In the genomic region with DNA sequence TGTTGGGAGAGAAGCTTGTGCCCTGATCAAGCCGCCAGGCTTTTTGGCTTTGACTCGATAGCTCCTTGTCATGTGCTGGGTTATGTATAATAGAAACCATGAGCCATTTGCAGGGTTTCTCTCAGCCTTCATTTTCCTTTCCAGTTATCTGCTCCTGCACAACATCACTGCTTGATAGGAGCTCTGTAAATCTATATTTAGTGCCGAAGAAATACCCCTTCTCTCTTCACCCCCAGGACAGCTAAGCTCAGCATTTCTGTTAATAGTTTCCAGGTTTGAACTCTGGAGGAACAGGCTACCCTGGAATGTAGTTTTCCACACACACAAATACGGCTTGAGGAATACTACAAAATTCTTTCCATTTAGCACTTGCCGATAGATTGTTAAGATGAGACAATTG, we compare ENCODE assay signal across 25 mouse cellular contexts.
DNase-seq lines count a peak whose midpoint lies in the region; ATAC-seq lines count a peak whose summit lies in the region.
"Had no signal": no experiment of that assay in that cellular context is flagged by ENCODE, and none has a peak within 500 bp of the region (broad histone marks: within the 10 kb centered on the region; RNA-seq: fewer than 3 reads in every experiment).

No protein-coding gene starts in this region.

- intact Hi-C loops in heart, postnatal 36 days (cut with DNase I): no loop called here

- H3K4me2 ChIP-seq in heart, embryonic 13.5 days: peak overlapping the region; percentile 19
- H3K4me2 ChIP-seq in embryonic facial prominence, embryonic 11.5 days (ENCODE audit: low read depth, low read length): no peak overlapping the region
- H3K4me2 ChIP-seq in limb, embryonic 13.5 days (replicated peaks): no peak overlapping the region
- H3K4me2 ChIP-seq: forebrain, embryonic 15.5 days; liver, embryonic 11.5 days; midbrain, embryonic 15.5 days; neural tube, embryonic 13.5 days; stomach, embryonic 15.5 days had no signal

- no peak overlapping the region for H3K9ac ChIP-seq in heart, embryonic 13.5 days
- H3K9ac ChIP-seq in embryonic facial prominence, embryonic 11.5 days (replicated peaks; ENCODE audit: low read length): no peak overlapping the region
- no peak overlapping the region for H3K9ac ChIP-seq in limb, embryonic 13.5 days
- H3K9ac ChIP-seq: forebrain, embryonic 15.5 days; liver, postnatal 0 days; midbrain, embryonic 15.5 days; neural tube, embryonic 13.5 days; stomach, embryonic 15.5 days had no signal

- 28% methylated on average over 5 of the region's 5 CpGs for WGBS in heart, embryonic 13.5 days
- 59% methylated on average over 5 of the region's 5 CpGs for WGBS in embryonic facial prominence, embryonic 10.5 days
- 47% methylated on average over 5 of the region's 5 CpGs for WGBS in embryonic facial prominence, embryonic 11.5 days
- WGBS in limb, embryonic 13.5 days: 55% methylated on average over 5 of the region's 5 CpGs

- no peak for ATAC-seq in heart, embryonic 13.5 days (ENCODE audit: extremely low read depth, insufficient number of reproducible peaks, low FRiP score, low TSS enrichment)
- peak; percentile 59 for ATAC-seq in embryonic facial prominence, embryonic 11.5 days (replicated peaks; ENCODE audit: insufficient number of reproducible peaks, low FRiP score, low TSS enrichment, low read depth)
- peak; percentile 48; the same call in 1 of the 2 replicates for ATAC-seq in limb, embryonic 13.5 days (ENCODE audit: low FRiP score, low read depth)
- ATAC-seq: forebrain, embryonic 15.5 days; hindbrain, postnatal 0 days; liver, postnatal 0 days; lung, postnatal 0 days; midbrain, embryonic 15.5 days had no signal

- H3K4me1 ChIP-seq in heart, embryonic 13.5 days: peaks cover 45% of the 10 kb centered on the region
- H3K4me1 ChIP-seq in embryonic facial prominence, embryonic 10.5 days: peaks cover 28% of the 10 kb centered on the region
- H3K4me1 ChIP-seq in embryonic facial prominence, embryonic 11.5 days (ENCODE audit: control insufficient read depth, insufficient read depth, low read length): no peaks in the 10 kb centered on the region
- H3K4me1 ChIP-seq in limb, embryonic 13.5 days: peaks cover 6% of the 10 kb centered on the region
- H3K4me1 ChIP-seq: forebrain, embryonic 15.5 days; midbrain, embryonic 15.5 days; neural tube, embryonic 13.5 days had no signal

- DNase-seq in heart, postnatal 36 days: no peak
- DNase-seq in embryonic facial prominence, embryonic 10.5 days (ENCODE audit: low spot score): peak; percentile 18
- peak; percentile 62 for DNase-seq in embryonic facial prominence, embryonic 11.5 days (ENCODE audit: low spot score)
- no peak for DNase-seq in cerebellum, postnatal 10 days
- no peak for DNase-seq in retina, embryonic 14.5 days (ENCODE audit: low spot score)
- DNase-seq: adrenal gland, adult 2 months; cerebellum, adult 11-12 months; cerebellum, postnatal 25 days; kidney, adult 18-20 months; liver, postnatal 0 days; right cerebral cortex, postnatal 4 days; thymus, postnatal 25 days had no signal

- H3K9me3 ChIP-seq in heart, embryonic 13.5 days: no peaks in the 10 kb centered on the region
- no peaks in the 10 kb centered on the region for H3K9me3 ChIP-seq in embryonic facial prominence, embryonic 10.5 days
- no peaks in the 10 kb centered on the region for H3K9me3 ChIP-seq in embryonic facial prominence, embryonic 11.5 days (replicated peaks; ENCODE audit: control insufficient read depth, low read length)
- H3K9me3 ChIP-seq in limb, embryonic 13.5 days: no peaks in the 10 kb centered on the region
- H3K9me3 ChIP-seq: forebrain, embryonic 15.5 days; midbrain, embryonic 15.5 days; neural tube, embryonic 13.5 days; stomach, embryonic 15.5 days had no signal

- H3K27ac ChIP-seq in heart, embryonic 13.5 days (replicated peaks): peak overlapping the region; percentile 75
- peak overlapping the region; percentile 67 for H3K27ac ChIP-seq in embryonic facial prominence, embryonic 10.5 days (replicated peaks)
- no peak overlapping the region for H3K27ac ChIP-seq in embryonic facial prominence, embryonic 11.5 days (replicated peaks; ENCODE audit: low read depth, low read length)
- H3K27ac ChIP-seq in limb, embryonic 13.5 days: no peak overlapping the region
- H3K27ac ChIP-seq: forebrain, embryonic 15.5 days; hindbrain, postnatal 0 days; kidney, postnatal 0 days; left cerebral cortex, adult 2 months; macrophage; midbrain, embryonic 15.5 days; neural tube, embryonic 13.5 days; stomach, embryonic 15.5 days had no signal

- H3K27me3 ChIP-seq in heart, embryonic 13.5 days (replicated peaks): no peaks in the 10 kb centered on the region
- H3K27me3 ChIP-seq in embryonic facial prominence, embryonic 10.5 days (replicated peaks; ENCODE audit: low read depth, poor library complexity, severe bottlenecking): no peaks in the 10 kb centered on the region
- H3K27me3 ChIP-seq in embryonic facial prominence, embryonic 11.5 days (ENCODE audit: control insufficient read depth, insufficient read depth, low read length): no peaks in the 10 kb centered on the region
- no peaks in the 10 kb centered on the region for H3K27me3 ChIP-seq in limb, embryonic 13.5 days
- H3K27me3 ChIP-seq: forebrain, embryonic 15.5 days; midbrain, embryonic 15.5 days; neural tube, embryonic 13.5 days; stomach, embryonic 15.5 days had no signal

- no peaks in the 10 kb centered on the region for H3K36me3 ChIP-seq in heart, embryonic 13.5 days
- no peaks in the 10 kb centered on the region for H3K36me3 ChIP-seq in embryonic facial prominence, embryonic 10.5 days (replicated peaks)
- H3K36me3 ChIP-seq in embryonic facial prominence, embryonic 11.5 days (replicated peaks; ENCODE audit: control insufficient read depth, insufficient read depth, low read depth, low read length): no peaks in the 10 kb centered on the region
- no peaks in the 10 kb centered on the region for H3K36me3 ChIP-seq in limb, embryonic 13.5 days
- H3K36me3 ChIP-seq: forebrain, embryonic 15.5 days; midbrain, embryonic 15.5 days; neural tube, embryonic 13.5 days; stomach, embryonic 15.5 days had no signal

- no peak overlapping the region for H3K4me3 ChIP-seq in heart, embryonic 13.5 days
- no peak overlapping the region for H3K4me3 ChIP-seq in embryonic facial prominence, embryonic 10.5 days
- H3K4me3 ChIP-seq in embryonic facial prominence, embryonic 11.5 days (ENCODE audit: low read depth, low read length): no peak overlapping the region
- no peak overlapping the region for H3K4me3 ChIP-seq in limb, embryonic 13.5 days
- H3K4me3 ChIP-seq: forebrain, embryonic 15.5 days; left cerebral cortex, adult 2 months; midbrain, embryonic 15.5 days; myocyte; neural tube, embryonic 13.5 days; stomach, embryonic 15.5 days had no signal

Comparison
In these comparisons a context has a peak if more than half of its experiments do, and no peak if none do; other contexts are left out.
1. H3K27ac ChIP-seq: peak in heart, embryonic 13.5 days (single experiment) and embryonic facial prominence, embryonic 10.5 days (single experiment); none in embryonic facial prominence, embryonic 11.5 days (single experiment) and limb, embryonic 13.5 days (single experiment).
2. DNase-seq: peak in embryonic facial prominence, embryonic 10.5 days (single experiment) and embryonic facial prominence, embryonic 11.5 days (single experiment); none in heart, postnatal 36 days (0 of 2), cerebellum, postnatal 10 days (0 of 2) and retina, embryonic 14.5 days (single experiment).